16 mouse cellular contexts compared by ENCODE assay signal in the genomic region with DNA sequence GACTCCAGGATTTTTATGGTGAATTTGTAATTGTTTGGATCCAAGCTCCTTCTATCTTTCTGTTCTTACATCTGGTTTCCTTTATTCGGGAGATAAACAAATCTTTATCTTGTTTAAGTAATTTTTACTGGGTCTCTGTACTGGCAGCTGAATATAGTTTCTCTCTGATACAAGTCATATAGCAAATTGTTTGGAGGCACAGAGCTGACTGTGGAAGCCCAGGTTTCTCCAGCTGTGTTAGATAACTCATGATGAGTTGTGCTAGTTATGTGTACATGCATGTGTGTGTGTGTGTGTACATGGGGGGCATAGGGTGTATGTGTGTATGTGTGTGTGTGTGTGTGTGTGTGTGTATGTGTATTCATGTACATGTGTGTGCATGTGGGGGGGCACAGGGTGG.
"Had no signal": no experiment of that assay in that cellular context is flagged by ENCODE, and none has a peak within 500 bp of the region (broad histone marks: within the 10 kb centered on the region; RNA-seq: fewer than 3 reads in every experiment).

No protein-coding gene starts in this region.

- H3K27ac ChIP-seq: hindbrain, postnatal 0 days; limb, embryonic 15.5 days; liver, embryonic 12.5 days; midbrain, embryonic 12.5 days; neural tube, embryonic 13.5 days had no signal

- DNase-seq: kidney, adult 18-20 months; kidney, postnatal 36 days; layer of hippocampus, adult 9-11 months; layer of hippocampus, postnatal 36 days; lung, postnatal 10 days; retina, postnatal 1 day; right cerebral cortex, postnatal 4 days; spleen, adult 18-20 months; thymus, adult 18-20 months; thymus, postnatal 14 days had no signal

- ATAC-seq: hindbrain, postnatal 0 days; liver, embryonic 12.5 days; midbrain, embryonic 16.5 days had no signal

- H3K27me3 ChIP-seq: limb, embryonic 15.5 days; liver, embryonic 12.5 days had no signal

- H3K4me3 ChIP-seq: limb, embryonic 15.5 days; liver, embryonic 12.5 days; midbrain, embryonic 12.5 days; neural tube, embryonic 13.5 days had no signal

- H3K36me3 ChIP-seq: limb, embryonic 15.5 days; liver, embryonic 12.5 days; midbrain, embryonic 12.5 days; neural tube, embryonic 13.5 days had no signal

- H3K9ac ChIP-seq: limb, embryonic 15.5 days; liver, embryonic 12.5 days; midbrain, embryonic 12.5 days; neural tube, embryonic 13.5 days had no signal

- H3K9me3 ChIP-seq: limb, embryonic 15.5 days; liver, embryonic 12.5 days; midbrain, embryonic 12.5 days; neural tube, embryonic 13.5 days had no signal

- H3K4me2 ChIP-seq: limb, embryonic 15.5 days; liver, embryonic 12.5 days; midbrain, embryonic 12.5 days; neural tube, embryonic 13.5 days had no signal
